Mouse (Mus musculus): ENCODE data around the gene Inha.
A peak's percentile ranks its signal among the peaks of the same experiment; 100 is the strongest.

Gene Inha

DNA sequence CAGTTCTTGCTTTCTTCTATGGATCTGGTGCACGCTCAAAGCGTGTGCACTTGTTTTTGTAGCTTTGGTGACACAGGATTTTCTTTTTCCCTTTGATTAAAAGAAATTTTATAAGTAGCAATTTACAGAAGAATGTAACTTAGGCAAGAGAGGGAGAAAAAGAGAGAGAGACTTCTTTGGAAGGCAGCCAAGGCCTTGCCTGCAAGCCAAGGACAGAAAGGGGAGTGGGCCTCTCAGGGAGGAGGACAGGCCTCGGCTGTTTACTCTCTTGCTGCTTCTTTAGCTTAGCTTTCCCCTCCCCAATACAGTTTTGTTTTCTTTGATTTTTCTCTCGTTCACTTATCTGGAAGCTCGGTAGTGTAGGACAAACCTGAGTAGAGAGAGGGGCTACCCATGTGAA lies 12.7 kb downstream of the Inha start:
- DNase-seq (ENCODE audit: low read depth, low spot score) = no peak

DNA sequence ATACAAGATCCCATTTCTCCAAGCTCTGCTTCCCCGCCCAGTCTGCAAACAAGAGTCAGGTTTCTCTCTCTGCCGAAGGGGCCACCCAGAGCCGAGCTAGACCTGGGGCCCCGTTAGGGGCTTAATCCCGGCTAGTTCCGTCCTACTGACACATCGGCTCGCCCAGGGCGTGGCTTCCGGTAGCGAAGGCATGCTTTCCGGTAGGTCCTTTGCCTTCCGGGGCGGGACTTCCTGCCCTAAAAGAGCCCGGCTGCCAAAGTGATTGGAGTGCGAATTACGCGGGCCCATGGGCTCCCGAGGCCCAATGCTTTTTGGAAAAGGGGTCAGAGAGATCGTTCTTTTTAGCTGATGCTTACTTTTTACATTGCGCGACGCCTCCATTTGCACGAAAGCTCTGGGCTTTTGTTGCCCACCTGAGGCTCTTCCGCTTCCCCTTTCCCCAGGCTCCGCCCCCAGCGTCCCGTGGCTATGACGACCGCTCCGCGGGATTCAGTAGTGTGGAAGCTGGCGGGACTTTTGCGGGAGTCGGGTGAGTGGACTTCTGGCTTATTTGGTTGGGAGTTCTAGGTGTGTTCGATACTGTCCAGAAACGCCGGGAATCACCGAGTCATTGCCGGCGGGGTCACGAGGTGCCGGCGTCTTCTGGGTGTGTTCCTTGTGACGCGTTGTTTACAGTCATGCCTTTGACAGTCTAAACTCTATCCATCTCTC lies 14.6 kb downstream of the Inha start, which contains the start of gene Stk11ip:
TSS of gene Stk11ip (plus strand) at position 209 of the 711 bp plus-strand sequence.
- peak; percentile 99 for DNase-seq (ENCODE audit: low read depth, low spot score)

GRCm38 (mm10) chr1:75524679-75525078 lies 17.8 kb downstream of the Inha start:
- no peak for DNase-seq (ENCODE audit: low read depth, low spot score)

- peak; percentile 20 for DNase-seq (ENCODE audit: low read depth, low spot score)
Measured at GRCm38 (mm10) chr1:75530546-75530945, 23.7 kb downstream of the Inha start.

GRCm38 (mm10) chr1:75532280-75533172 lies 25.6 kb downstream of the Inha start:
- no peak for DNase-seq (ENCODE audit: low read depth, low spot score)

- no peak for DNase-seq (ENCODE audit: low read depth, low spot score)
Measured at GRCm38 (mm10) chr1:75533325-75534252, 26.7 kb downstream of the Inha start.

DNA sequence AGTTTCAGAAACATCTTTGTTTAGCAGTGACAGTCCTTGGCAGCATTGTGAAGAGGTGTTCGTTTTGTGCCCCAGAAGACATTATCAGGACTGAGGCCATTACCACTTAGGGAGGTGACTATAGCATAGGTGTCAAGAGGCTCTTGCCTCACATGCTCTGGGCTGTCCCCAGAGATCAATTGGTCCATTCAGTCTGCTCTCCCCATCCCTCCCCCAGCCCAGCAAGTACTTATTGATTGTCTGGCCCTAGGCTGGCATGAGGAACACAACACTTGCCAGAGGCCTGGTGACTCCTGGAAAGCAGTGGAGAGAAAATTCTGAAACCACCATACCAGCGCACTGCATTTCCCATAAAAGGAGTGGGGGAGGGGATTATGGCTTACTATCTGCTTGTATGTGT lies 30.7 kb downstream of the Inha start:
- no peak for DNase-seq (ENCODE audit: low read depth, low spot score)

- no peak for DNase-seq (ENCODE audit: low read depth, low spot score)
Measured at GRCm38 (mm10) chr1:75538597-75539190, 31.8 kb downstream of the Inha start.

- no peak for DNase-seq (ENCODE audit: low read depth, low spot score)
Measured at GRCm38 (mm10) chr1:75541496-75541895, 34.6 kb downstream of the Inha start.

DNA sequence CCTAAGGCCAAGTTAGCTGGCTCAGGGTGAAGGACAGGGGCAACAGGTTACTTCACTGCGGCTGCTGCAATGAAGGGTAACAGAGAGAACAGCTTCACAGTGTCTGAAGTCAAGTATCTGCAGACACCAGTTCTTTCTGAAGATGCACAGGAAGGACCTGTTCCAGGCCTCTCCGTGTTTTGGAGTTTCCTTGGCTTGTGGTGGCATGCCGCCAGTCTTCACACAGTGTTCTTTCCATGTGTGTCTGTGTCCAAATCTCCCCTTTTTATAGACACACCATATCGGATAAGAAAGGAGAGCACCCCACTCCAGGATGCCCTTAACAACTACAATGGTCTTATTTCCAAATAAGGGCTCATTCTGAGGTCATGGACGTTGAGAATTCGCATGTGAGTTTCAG lies 37.5 kb downstream of the Inha start:
- no peak for DNase-seq (ENCODE audit: low read depth, low spot score)

GRCm38 (mm10) chr1:75545965-75546956 lies 39.4 kb downstream of the Inha start, which contains the start of gene Slc4a3:
Gene Slc4a3 (plus strand): TSS chr1:75546266.
- DNase-seq (ENCODE audit: low read depth, low spot score) = peak; percentile 61

DNA sequence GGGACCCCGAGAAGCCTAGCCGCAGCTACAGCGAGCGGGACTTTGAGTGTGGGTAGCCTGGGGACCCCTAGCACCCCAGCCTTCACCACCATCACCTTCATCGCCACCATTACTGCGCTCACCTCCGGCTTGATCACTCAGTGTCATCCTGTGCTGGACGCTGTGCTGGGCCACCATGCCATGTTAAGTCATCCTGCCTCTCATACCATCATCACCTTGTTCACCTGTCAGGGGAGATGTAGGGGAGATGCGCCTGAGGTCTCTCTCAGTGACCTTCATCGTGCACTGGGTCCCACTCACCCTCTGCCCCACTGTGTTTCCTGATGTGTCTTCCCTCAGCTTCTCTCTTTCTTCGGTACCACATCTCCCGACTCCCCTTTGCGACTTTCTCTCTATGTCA lies 40.5 kb downstream of the Inha start:
- no peak for DNase-seq (ENCODE audit: low read depth, low spot score)

DNA sequence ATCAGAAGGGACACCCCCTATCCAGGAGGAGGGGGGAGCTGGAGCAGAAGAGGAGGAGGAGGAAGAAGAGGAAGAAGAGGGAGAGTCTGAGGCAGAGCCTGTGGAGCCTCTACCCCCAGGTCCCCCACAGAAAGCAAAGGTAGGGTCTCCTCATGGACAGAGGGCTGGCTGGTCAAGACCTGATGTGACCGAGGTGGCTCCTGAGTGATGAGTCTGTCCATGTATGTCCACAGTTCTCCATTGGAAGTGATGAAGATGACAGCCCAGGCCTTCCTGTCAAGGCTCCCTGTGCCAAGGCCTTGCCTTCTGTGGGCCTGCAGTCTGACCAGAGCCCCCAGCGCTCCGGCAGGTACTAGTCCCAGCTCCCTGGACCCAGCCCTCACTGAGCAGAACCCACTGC lies 41.2 kb downstream of the Inha start:
- no peak for DNase-seq (ENCODE audit: low read depth, low spot score)

DNA sequence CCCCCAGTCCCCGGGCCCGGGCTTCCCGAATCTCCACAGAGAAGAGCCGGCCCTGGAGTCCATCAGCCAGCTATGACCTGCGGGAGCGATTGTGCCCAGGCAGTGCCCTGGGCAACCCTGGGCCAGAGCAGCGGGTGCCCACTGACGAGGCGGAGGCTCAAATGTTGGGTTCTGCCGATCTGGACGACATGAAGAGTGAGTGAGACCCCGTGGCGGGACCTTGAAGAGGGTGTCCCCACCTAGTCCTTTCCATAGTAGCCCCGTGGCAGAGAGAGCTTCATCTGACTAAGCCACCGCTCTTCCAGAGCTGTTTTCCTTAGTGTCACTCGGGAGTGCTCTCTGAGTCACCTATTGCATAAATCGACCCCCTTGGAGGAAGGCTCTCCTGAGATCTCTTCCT lies 42.0 kb downstream of the Inha start:
- DNase-seq (ENCODE audit: low read depth, low spot score) = no peak

- no peak for DNase-seq (ENCODE audit: low read depth, low spot score)
Measured at GRCm38 (mm10) chr1:75549289-75550279, 42.7 kb downstream of the Inha start.

GRCm38 (mm10) chr1:75550586-75550985 lies 43.7 kb downstream of the Inha start:
- DNase-seq (ENCODE audit: low read depth, low spot score) = no peak

DNA sequence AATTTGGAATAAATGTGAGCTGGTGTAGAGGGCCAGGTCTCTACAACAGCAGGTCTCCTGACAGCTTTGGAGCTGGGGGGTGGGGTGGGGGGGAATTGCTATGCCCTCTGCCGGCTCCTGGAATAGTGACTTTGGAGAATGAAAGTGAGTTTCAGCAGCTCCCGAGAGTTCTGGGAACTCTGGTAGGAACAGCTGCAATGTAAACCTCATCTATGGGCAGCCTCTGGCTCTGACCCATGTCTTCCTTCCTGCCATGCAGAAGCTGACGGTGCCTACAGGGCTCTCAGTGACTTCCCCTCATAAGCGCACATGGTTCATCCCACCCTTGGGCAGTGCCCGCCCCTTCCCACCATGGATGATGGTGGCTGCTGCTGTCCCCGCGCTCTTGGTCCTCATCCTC lies 48.8 kb downstream of the Inha start:
- DNase-seq (ENCODE audit: low read depth, low spot score) = no peak

DNA sequence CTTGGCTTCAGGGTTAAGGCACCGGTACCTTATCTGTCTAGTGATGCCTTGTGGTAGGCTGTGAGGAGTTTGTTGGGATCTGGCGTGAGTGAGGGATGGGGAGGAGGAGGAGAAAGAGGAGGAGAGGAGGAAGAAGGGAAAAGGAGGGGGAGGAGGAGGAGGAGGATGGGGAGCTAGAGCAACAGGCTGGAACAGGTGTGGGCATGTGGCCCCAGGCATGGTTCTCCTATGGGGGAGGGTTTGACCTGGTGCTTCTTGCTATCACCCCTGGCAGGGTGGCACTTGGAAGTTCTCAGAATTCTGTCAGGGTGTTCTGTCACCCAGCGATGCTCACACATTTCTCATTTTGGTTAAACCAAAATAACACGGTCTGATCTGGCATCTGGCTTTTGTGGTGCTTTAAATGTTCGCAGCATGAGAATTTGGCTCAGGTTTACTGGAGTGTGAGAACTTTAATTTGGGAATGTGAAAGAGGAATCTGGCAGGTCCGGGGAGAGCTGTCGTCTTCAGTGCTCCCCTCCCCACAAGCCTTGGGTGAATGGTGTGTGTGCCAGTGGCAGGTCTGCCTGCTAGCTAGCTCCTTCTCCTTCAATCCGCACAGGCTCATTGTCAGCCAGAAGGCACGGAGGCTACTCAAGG lies 49.4 kb downstream of the Inha start:
- no peak for DNase-seq (ENCODE audit: low read depth, low spot score)
